Mouse (Mus musculus) brain, embryonic 18.5 days (tissue): ENCODE measurements around the gene Capza1.
"Not testable (repeated sequence)": the region's sequence is repeated elsewhere in the genome, so short reads cannot be mapped to it uniquely, and the experiment has no call there.

ENCODE experiments used
- DNase-seq: peaks from one replicate; pipeline ENCODE4 v3.0.0-alpha.2; 2012; ENCODE audit warnings: low read depth, low spot score

Capza1 gene

DNA sequence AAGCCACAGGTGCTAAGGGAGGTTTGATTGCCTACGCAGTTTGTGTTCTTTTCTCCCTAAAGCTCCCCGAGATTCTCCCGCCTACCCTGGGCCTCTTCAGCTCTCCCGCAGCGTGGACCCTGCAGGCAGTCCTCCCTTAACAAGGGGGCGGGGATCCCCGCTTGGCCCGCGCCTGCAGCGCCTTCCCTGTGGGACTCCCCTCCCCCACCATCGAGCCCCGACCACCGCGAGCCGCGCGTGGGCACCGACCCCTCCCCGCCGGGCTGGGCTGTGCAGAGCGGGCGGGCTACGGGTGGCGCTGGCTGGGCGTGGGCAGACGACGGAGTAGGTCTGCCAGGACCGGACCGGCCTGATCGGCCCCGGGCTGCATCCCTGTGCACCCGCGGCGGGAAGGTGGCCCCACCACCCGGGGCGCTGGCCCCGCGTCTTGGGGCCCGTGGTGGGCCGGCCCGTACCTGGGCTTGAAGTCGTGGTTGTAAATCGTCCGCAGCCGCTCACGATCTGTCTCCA lies 46.8 kb downstream of the Capza1 start:
- DNase-seq, result no peak

DNA sequence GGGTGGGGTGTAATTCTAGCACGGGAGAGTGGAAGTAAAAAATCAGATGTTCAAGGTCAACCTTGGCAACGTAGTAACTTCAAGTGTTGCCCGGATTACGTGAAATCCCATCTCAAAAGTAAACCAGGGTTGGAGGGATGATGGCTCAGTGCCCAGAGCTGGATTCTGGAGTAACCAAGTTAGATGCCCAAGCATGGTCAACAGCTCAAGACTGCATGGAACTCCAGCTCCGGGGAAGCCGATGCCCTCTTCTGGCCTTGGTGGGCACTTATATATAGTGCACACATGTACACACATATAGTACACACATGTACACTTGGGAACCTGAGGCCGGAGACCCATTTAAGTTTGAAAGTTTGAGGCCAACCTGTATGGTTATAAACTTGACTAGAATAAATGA lies 48.2 kb downstream of the Capza1 start:
- no peak for DNase-seq

DNA sequence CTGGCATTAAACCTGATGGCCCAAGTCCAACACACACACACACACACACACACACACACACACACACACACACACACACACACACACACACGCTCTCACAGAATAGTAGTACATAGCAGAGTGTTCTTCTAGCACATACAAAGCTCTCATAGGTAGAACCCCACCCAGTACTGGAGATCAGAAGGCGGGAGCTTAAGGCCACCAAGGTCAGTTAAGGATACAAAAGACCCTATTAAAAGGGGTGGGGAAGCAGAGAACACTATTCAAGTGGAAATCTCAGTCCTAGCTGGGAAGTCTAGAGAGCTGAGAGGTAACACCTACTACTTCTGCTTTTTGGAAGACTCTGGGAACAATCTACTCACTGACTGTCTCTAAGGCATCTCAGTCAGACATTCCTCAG lies 49.0 kb downstream of the Capza1 start:
- DNase-seq, result no peak

DNA sequence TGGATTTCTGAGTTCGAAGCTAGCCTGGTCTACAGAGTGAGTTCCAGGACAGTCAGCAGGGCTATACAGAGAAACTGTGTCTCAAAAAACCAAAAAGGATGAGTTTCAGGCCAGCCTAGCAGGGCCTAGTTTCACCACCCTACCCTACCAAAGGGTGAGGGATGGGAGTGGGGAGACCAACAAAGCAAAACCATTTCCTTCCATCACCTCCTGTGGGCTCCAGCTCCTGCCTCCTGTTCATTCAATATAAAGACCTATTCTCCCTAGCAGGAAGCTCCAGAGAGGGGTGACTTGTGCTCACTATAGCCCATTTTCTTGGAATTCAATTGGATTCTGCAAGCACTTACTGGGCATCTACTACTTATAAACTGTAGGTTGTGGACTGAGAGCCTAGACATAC lies 49.6 kb downstream of the Capza1 start:
- no peak for DNase-seq

DNA sequence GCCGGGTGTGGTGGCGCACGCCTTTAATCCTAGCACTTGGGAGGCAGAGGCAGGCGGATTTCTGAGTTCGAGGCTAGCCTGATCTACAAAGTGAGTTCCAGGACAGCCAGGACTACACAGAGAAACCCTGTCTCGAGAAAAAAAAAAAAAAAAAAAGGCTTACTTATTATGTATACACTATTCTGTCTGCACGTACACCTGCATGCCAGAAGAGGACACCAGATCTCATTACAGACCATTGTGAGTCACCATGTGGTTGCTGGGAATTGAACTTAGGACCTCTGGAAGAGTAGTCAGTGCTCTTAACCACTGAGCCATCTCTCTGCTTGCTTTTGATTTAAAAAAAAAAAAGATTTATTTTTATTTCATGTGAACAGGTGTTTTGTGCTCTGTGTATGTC lies 51.1 kb downstream of the Capza1 start:
- not testable (repeated sequence) for DNase-seq

DNA sequence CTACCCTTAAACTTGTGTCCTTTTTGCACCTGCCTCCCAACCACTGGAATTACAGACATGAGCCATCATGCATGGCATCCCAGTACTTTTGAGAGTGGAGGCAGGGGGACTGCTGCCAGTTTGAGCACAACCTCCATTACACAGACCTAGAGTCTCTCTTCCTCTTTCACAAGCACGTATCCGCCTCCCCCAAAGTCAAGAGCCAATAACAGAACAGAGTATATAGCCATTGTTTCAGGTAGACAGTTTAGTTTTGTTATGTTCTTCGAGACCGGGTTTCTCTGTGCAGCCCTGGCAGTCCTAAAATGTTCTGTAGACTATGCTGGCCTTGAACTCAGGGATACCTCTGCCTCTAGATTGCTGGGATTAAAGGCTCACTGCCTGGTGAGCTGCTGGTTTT lies 52.1 kb downstream of the Capza1 start:
- no peak for DNase-seq

DNA sequence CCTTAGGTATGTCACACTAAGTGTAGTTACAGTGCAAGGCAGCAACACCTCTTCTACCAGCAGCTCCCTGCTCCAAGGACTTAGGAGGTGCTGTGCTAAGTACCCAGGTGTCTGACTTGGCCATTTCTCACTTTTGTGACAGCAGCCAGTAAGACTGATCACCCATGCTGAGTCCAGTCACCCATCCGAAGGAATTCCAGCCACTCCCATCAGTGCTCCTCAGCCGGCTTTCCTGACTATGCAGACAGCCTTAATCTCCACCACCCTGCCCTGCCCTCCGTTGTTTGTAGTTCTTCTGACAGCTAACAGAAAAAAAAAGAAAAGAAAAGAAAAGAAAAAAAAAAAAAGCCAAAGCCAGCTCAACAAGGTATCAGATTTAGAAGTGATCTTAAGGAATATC lies 52.6 kb downstream of the Capza1 start:
- DNase-seq, result no peak

DNA sequence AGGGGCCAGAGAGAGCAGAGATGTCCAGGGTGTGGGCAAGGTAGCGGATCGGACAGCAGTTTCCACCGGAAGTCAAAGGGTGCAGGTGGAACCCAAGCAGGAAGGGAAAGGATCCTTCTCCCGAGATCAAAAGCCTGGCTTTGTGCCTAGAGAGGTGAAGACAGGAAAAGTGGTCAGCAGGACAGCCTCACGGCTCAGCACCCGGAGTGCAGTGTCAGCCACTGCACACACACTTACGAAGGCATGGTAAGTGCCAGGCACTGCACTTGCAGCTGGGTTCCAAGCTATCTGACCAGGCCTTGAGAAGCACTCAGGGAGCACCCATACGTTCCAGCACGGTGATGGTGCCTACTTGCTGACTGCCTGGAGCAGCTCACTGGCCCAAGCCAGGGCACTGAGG lies 58.8 kb downstream of the Capza1 start:
- DNase-seq, result no peak

DNA sequence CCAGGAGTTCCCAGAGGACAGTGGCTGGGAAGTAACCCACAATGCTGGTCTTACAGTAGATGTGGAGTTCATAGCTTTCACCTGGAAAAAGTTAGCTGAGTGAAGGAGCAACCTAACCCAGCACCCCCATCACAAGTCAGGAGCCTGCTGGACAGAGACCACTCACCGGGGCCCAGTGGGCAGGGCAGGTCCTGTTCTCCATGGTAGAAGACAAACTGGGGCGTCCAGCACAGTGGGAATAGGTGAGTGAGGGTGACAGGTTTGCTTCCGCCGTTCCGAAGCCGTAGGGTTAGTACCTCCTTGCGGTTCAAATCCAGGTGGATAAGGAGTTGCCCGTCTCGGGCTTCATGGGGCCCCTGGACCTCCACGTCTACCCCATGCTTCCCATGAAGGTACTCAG lies 60.0 kb downstream of the Capza1 start:
- no peak for DNase-seq

DNA sequence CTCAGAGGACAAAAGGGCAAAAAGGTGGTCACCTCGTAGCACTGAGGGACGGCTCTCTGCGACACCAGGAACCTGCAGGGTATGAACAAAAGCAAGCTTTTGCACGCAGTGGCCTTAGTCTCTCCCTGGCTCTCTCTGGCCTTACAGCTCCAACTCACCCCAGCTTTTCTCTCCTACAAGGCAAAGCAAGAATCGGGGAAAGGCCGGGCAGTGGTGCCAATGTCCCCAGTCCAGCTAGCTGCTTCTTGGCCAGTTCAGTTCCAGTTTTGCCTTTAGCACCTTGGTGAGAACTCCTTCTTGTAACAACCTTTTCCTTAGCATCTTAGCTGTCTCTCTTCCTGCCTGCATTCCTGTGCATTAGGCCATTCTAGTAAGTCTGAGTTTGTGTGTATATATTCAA lies 62.8 kb downstream of the Capza1 start:
- no peak for DNase-seq

DNA sequence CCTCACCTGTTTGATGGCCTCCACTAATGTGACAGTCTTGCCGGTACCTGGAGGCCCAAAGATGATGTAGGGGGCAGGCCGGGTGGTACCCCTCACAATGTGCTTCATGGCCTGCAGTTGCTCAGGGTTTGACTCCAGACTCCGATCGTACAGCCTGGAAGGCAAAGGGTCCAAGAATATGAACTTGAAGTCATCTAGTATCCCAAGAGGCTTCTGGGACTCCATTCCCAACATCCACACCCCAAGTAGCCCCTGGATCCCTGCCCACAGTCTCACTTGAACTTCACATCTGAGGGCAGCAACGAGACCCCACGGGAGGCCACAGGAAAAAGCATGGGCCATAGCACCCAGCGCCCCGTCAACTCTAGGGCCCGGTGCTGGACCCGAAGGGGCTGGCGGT lies 63.6 kb downstream of the Capza1 start:
- DNase-seq, result no peak

DNA sequence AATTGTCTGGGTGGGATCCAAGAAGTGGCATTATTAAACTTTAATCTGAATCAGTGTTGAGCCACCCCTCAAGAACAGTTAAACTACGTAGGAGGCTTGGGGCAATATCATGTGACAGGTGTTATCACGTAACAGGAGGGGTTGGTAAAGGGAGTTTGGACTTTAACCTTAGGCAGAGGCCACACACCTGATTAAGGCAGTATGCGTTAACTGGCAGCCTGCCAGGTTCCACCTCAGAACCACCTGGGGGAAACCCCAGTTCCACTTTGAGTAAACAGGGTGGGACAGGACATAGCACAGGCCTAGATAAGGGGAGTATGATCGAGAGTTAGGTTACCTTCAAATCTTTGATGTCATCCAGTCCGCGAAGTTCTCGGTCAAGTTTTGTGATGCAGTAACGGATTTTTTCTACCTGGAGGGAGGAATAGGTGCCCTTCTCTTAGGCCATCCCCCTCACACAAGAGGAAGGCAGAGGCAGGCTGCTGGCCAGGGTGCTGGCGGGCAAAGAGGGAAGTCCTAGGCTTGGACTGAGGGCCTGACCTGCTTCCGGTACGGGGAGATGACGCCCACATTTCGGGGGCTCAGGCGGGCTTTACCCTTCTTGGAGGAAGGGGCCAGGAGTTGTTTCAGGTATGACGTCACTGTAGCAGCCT lies 67.7 kb downstream of the Capza1 start:
- no peak for DNase-seq

DNA sequence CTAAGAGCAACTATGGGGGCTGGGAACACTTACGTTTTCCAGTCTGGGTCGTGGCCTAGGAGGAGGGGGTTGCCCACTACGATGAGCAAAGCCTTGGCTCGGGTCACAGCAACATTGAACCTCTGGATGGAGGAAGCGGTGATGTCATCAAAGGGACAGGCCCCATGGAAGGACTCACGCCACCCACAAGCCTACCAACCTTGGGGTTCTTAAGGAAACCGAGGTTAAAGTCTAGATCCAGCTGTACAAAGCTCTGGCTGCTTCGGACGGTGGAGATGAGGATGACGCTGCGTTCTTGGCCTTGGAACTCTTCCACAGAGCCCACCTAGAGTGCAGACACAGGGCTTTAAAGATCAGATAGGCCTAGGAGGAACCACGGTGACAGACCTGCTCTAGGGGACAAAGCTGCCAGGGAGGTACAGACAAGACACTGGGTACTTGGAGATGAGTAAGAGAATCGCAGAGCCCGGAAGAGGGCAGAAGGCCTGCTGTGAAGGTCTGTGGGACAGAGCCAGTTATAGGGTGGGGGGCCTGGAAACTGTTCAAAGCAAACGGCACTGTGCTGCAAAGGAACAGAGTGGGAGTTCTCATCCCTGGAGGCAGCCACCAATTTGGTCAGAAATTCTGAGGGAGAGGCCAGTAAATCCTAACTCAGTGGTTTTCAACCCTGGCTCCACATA lies 68.5 kb downstream of the Capza1 start:
- DNase-seq, result no peak

DNA sequence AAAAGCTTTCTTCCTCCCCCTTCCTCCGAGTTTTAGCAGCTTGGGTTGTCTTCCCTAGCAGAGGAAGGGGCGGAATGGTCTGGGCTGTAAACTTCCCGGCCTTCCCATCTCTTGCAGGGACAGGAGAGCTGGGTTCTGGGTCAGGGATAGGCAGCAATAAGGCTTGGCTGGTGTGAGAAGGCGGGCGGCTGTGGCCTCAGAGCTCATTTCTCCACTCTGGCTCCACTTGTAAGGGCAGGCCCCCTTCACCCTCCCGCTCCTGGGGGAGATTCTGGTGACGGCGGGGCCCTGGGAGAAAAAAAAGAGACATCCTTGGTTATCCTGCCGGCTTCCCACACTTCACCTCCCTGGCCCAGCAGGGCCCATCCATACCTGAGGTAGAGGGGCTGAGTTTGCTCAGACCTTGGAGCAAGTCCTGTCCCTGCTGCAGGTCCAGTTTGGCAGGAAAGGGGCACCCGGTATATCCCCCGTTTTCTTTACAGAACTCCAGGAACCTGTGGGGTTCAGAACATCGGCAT lies 69.3 kb downstream of the Capza1 start:
- DNase-seq, result no peak

DNA sequence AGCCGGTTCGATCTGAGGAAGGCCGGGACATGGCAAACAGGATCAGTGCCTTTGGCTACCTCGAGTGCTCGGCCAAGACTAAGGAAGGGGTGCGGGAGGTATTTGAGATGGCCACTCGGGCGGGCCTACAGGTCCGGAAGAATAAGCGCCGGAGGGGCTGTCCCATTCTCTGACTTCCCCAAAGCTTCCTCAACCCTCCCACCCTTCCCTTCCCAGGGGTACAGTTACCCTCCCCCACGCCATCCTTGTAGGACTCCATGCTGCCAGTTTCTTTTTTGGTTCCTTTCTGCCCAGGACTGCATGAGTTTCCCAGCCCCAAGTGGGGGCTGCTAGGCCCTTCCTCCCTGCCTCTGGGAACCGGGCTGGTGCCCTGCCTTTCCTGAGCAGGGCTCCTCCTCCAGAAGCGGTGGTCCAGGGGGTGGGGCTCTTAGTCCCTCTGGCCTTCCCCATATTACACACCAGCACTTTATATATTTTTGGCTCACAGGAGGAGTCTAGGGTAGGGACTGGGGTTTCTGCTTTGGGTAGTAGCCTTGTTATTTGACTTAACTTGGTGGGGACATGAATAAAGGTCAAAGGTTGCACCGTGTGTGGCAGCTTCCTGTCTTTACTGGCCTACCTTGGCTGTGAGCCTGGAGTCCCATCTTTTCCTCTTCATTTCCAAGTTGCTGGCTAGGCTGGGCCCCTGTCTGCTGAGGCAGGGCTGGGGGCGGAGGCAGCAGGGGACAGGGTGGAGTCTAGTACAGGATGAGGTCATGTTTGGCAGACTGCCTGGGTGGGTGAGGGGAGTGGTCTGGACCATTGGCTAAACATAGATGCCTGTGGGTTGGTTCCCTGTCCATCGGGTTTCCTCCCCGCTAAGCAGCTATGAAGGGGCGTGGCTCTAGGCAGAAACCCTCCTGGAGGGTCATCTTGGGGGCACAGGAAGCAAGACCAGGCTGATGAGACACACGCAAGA lies 70.2 kb downstream of the Capza1 start:
- no peak for DNase-seq

DNA sequence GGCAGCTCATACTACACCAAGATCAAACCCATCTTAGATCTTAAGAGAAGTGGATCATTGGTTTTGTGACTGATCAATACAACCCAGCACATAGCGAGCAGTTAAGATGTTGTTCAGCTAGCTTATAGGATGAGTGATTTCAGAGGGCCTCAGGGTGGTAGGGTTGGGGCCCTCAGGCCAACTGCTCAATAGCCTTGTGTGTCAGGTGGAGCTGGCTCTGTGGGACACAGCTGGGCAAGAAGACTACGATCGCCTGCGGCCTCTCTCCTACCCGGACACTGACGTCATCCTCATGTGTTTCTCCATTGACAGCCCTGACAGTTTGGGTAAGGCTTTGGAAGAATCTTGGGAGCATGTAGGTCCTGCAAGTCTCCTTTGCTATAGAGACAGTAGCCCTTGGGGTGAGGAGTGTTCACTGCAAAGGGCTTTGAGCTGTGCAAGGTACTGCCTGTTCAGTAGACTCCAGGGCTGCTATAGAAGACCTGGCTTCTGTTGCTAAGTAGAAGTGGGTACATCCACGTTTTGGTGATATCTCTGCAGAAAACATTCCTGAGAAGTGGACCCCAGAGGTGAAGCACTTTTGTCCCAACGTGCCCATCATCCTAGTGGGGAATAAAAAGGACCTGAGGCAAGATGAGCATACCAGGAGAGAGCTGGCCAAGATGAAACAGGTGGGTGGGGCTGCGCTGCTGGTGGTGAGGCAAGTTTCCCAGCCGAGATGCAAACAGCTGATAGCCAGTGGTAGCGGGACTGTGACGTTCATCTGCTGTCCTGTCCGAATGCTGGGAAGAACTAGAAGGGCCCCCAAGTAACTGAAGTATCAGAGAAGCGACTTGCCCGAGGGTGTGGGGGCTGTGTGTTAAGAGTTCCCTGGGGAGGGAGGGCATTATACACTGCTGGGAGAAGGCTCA lies 71.7 kb downstream of the Capza1 start:
- no peak for DNase-seq

DNA sequence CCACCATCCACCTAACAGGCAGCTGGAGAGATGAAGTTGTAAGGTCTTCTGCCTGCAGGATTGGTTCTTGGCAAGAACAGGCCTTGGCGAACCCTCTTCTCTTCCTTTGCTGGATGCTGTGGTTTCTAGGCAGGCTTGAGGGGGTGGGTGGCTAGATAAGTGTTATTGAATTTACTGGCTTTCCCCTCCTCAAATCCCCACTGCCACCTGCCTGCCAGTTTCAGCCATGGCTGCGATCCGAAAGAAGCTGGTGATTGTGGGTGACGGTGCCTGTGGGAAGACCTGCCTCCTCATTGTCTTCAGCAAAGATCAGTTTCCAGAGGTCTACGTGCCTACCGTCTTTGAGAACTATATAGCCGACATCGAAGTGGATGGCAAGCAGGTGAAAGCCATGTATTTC lies 72.6 kb downstream of the Capza1 start:
- DNase-seq, result no peak

DNA sequence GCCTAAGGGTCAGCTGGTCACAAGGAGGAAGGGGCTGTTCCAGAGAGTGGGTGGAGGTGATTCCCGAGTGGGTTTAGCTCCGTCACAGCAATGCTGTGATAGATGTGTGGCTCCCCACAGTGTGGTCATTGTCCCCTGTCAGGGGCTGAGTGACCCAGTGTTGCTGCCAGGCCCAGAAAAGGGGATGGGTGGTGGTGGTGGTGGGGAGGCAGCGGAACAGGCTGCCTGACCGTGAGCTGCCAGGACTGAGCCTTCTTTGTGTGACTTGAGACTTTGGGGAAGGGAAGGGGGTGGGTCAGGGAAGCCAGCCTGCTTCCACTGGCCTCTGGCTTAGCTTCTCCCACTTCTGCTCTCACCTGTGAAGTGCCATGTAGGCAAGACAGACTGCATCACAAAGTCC lies 73.3 kb downstream of the Capza1 start:
- DNase-seq, result no peak

DNA sequence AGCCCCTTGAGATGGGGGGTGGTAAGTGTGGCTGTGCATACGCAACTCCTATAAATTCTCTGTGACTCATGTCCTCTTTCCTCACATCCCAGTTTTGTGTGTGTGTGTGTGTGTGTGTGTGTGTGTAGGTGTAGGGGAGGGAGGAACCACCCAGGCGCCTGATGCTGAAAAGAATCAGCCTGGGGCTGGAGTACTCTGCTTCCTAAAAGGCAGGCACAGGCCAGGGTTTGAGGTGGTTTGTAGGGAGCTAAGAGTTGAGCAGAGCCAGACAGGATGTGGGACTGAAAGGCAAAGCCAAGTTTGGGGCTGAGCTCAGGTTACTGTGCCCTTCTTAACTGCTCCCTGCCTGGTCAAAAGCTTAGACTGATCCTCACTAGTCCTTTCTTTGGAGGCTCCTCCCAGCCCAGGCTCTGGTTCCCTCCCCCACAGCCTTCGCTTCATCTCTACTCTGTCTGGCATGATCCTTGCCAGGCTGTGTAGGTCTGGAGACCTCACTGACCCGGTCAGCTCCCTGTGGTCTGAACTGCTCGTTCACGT lies 73.8 kb downstream of the Capza1 start:
- DNase-seq, result no peak

DNA sequence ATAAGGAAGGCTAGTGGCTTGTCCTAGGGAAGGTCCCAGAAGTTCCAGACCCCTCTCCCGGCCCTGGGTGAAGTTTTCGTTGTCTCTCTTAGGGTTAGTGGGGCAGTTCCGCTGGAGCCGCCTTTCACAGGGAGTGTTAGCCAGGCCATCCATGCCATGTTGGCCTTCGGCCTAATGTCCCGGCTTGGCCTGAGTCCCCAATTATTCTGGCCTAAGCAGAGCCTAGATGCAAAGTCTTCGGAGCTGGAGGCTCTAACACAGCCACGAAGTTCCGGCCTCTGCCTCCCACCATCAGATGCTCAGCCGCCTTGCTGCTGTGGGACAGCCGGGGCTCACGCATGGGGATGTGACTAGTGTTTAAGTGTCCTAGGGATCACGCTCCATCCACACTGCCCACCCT lies 74.5 kb downstream of the Capza1 start:
- DNase-seq, result no peak

DNA sequence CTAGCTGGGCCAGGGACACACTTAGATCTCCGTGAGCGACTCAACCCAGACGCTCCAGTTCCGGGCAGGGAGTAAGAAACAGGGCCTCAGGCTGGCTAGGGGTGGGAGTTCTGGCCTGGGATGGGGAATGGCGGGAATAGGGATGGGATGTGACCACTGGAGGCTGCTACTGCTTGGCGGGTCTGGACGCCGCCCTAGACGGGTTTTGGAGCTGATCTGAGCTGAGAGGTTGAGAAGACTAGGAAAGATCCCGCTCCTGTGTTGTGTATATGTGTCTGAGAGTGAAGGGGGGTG lies 75.0 kb downstream of the Capza1 start:
- no peak for DNase-seq
